Mouse (Mus musculus): ENCODE measurements around the gene B3gnt3. TPM values are rescaled to one million over a fixed set of nuclear protein-coding genes. Genes with fewer than 3 reads are reported as not detected.

B3gnt3 gene
- polyA plus RNA-seq, 1 experiment from 2014 or later: 0.42 TPM

GRCm38 (mm10) chr8:71725122-71725924 lies 23.7 kb upstream of the B3gnt3 start, which contains the start of gene Fcho1:
Gene Fcho1, minus strand, starts transcription at chr8:71725716.
- Histone ChIP-seq H3K36me3 (no peaks in the 10 kb centered on the region), H3K27ac (replicated peaks) (peak within 1 kb of the TSS; percentile 57; the same call in 1 of the 2 replicates), H3K4me1 (replicated peaks) (peaks cover 55% of the 10 kb centered on the region), H3K27me3 (peaks cover 3% of the 10 kb centered on the region; the same call in 1 of the 2 replicates), H3K4me3 (peak within 1 kb of the TSS; percentile 77), H3K4me2 (peak within 1 kb of the TSS; percentile 79), H3K9me3 (no peaks in the 10 kb centered on the region), H3K9ac (peak within 1 kb of the TSS; percentile 92)
- peak; percentile 81 for ATAC-seq (ENCODE audit: low read depth)
- WGBS: 1% methylated on average over 53 of the region's 54 CpGs

DNA sequence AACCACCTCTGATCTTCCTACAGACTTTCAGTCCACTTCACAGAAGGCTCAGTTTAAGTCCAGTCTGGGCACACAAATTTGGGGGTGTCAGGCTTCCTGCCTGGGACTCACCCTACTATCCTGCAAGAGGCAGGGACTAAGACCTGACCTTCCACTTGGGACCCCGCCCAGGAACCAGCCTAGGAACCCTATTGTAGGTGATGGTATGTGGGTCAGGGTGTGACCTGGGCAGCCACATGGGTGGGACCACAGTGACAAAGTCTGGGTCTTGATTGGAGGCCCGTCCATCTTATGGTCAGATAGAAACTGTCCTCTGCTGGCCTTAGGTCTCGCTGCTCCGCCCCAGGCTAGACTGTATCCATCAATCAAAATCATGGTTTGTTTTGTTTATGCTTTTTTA lies 22.8 kb upstream of the B3gnt3 start:
- peaks cover 64% of the 10 kb centered on the region for H3K4me1 ChIP-seq (replicated peaks)
- ATAC-seq (ENCODE audit: low read depth): no peak
- WGBS: 50% methylated on average over 4 of the region's 4 CpGs
- peaks cover 3% of the 10 kb centered on the region; the same call in 1 of the 2 replicates for H3K27me3 ChIP-seq
- H3K36me3 ChIP-seq: no peaks in the 10 kb centered on the region
- H3K9ac ChIP-seq: peak overlapping the region; percentile 92
- H3K4me2 ChIP-seq: peak overlapping the region; percentile 79
- no peak overlapping the region for H3K27ac ChIP-seq (replicated peaks)
- peak overlapping the region; percentile 77 for H3K4me3 ChIP-seq
- no peaks in the 10 kb centered on the region for H3K9me3 ChIP-seq

GRCm38 (mm10) chr8:71723047-71723551 lies 21.5 kb upstream of the B3gnt3 start:
- ATAC-seq (ENCODE audit: low read depth): no peak
- peaks cover 4% of the 10 kb centered on the region; the same call in 1 of the 2 replicates for H3K36me3 ChIP-seq
- H3K4me3 ChIP-seq: no peak overlapping the region
- H3K4me2 ChIP-seq: no peak overlapping the region
- H3K9me3 ChIP-seq: no peaks in the 10 kb centered on the region
- peaks cover 3% of the 10 kb centered on the region; the same call in 1 of the 2 replicates for H3K27me3 ChIP-seq
- peaks cover 66% of the 10 kb centered on the region for H3K4me1 ChIP-seq (replicated peaks)
- no peak overlapping the region for H3K9ac ChIP-seq
- 71% methylated on average over 14 of the region's 14 CpGs for WGBS
- no peak overlapping the region for H3K27ac ChIP-seq (replicated peaks)

GRCm38 (mm10) chr8:71719928-71720457 lies 18.4 kb upstream of the B3gnt3 start:
- Histone ChIP-seq H3K4me1 (replicated peaks) (peaks cover 65% of the 10 kb centered on the region), H3K4me2 (peak overlapping the region; percentile 42), H3K27me3 (peaks cover 3% of the 10 kb centered on the region; the same call in 1 of the 2 replicates), H3K36me3 (peaks cover 32% of the 10 kb centered on the region), H3K9ac (peak overlapping the region; percentile 49), H3K27ac (replicated peaks) (peak overlapping the region; percentile 86), H3K4me3 (no peak overlapping the region), H3K9me3 (no peaks in the 10 kb centered on the region)
- WGBS: 24% methylated on average over 7 of the region's 7 CpGs
- ATAC-seq (ENCODE audit: low read depth): peak; percentile 72

DNA sequence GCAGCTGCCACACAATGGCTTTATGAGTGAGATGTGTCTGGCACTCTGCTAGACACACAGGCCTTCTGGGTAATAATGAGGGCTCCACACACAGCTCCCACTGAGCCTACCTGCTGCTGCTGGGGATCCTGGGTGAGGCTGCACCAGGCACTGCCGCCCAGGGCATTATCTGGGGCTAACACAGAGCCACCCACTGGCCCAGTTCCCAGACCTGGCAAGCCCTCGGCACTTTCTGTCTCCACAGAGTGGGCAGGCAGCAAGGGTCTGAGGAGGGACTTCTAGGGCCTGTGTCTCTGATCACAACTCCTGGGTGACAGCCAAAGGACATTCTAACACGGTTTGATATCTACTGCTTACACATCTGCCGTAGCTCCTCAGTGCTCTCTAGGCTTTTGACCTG lies 17.6 kb upstream of the B3gnt3 start:
- Histone ChIP-seq H3K9ac (0 out of 2 replicates have a peak overlapping the region, but pooled peaks have one; percentile 23), H3K4me1 (replicated peaks) (peaks cover 58% of the 10 kb centered on the region), H3K9me3 (no peaks in the 10 kb centered on the region), H3K4me3 (no peak overlapping the region), H3K4me2 (no peak overlapping the region; the same call in 1 of the 2 replicates), H3K27me3 (peaks cover 3% of the 10 kb centered on the region; the same call in 1 of the 2 replicates), H3K36me3 (peaks cover 40% of the 10 kb centered on the region), H3K27ac (replicated peaks) (peak overlapping the region; percentile 86)
- WGBS: 46% methylated on average over 4 of the region's 4 CpGs
- ATAC-seq (ENCODE audit: low read depth): peak; percentile 56

GRCm38 (mm10) chr8:71718252-71718651 lies 16.7 kb upstream of the B3gnt3 start:
- no peak overlapping the region for H3K4me3 ChIP-seq
- no peak overlapping the region for H3K9ac ChIP-seq
- peaks cover 46% of the 10 kb centered on the region for H3K36me3 ChIP-seq
- WGBS: 23% methylated on average over 3 of the region's 3 CpGs
- no peak for ATAC-seq (ENCODE audit: low read depth)
- H3K27me3 ChIP-seq: no peaks in the 10 kb centered on the region; the same call in 1 of the 2 replicates
- no peaks in the 10 kb centered on the region for H3K9me3 ChIP-seq
- no peak overlapping the region for H3K27ac ChIP-seq (replicated peaks)
- H3K4me1 ChIP-seq (replicated peaks): peaks cover 48% of the 10 kb centered on the region
- H3K4me2 ChIP-seq: no peak overlapping the region

DNA sequence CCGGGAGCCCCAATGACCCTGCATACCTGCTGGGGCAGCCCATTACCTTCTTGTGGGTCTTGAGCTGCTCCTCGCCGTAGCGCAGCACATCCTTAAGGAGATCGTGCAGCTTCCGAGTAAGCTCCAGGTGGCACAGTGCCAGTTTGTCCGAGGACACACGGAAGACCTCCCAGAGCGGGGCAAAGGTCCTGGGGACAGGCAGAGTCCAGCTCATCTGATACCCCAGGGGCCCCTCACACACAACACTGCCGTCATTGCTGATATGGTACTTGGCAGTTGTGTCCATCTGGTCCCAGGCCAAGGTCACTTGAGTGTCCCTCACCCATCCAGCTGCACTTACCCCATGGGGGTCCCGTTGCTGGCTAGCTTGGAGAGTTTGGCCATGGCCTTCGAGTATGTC lies 15.5 kb upstream of the B3gnt3 start:
- Histone ChIP-seq H3K9me3 (no peaks in the 10 kb centered on the region), H3K27me3 (no peaks in the 10 kb centered on the region; the same call in 1 of the 2 replicates), H3K4me2 (no peak overlapping the region), H3K9ac (no peak overlapping the region), H3K4me1 (replicated peaks) (peaks cover 44% of the 10 kb centered on the region), H3K4me3 (no peak overlapping the region), H3K36me3 (peaks cover 58% of the 10 kb centered on the region), H3K27ac (replicated peaks) (no peak overlapping the region)
- no peak for ATAC-seq (ENCODE audit: low read depth)
- WGBS: 87% methylated on average over 12 of the region's 12 CpGs

DNA sequence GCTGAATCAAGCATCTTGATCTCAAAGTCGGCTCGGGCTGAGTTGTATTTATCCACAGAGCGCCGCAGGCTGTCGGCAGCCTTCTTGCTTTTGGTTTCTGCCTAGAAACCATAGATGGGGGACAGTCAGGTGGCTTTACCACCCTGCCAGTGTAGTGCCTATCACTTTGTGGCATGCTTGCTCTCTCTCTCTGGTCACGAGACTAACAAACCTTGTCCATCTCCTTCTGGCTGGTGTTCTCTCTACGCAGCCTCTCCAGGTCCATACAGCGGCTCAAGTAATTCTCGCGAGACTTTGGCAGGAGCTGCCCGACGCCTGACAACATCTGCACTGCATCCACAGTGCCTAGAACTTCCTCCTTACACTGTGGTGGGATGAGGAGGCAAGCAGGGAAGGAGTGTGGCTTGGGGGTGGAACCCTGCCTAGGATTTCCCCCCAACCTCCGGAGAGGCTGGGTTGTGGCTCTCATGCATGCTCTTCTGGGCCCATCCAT lies 15.0 kb upstream of the B3gnt3 start:
- H3K4me3 ChIP-seq: no peak overlapping the region
- no peaks in the 10 kb centered on the region for H3K9me3 ChIP-seq
- peaks cover 62% of the 10 kb centered on the region for H3K36me3 ChIP-seq
- no peak overlapping the region for H3K27ac ChIP-seq (replicated peaks)
- H3K9ac ChIP-seq: no peak overlapping the region
- H3K27me3 ChIP-seq: no peaks in the 10 kb centered on the region; the same call in 1 of the 2 replicates
- no peak for ATAC-seq (ENCODE audit: low read depth)
- H3K4me1 ChIP-seq (replicated peaks): peaks cover 39% of the 10 kb centered on the region
- no peak overlapping the region for H3K4me2 ChIP-seq
- WGBS: 84% methylated on average over 13 of the region's 13 CpGs

DNA sequence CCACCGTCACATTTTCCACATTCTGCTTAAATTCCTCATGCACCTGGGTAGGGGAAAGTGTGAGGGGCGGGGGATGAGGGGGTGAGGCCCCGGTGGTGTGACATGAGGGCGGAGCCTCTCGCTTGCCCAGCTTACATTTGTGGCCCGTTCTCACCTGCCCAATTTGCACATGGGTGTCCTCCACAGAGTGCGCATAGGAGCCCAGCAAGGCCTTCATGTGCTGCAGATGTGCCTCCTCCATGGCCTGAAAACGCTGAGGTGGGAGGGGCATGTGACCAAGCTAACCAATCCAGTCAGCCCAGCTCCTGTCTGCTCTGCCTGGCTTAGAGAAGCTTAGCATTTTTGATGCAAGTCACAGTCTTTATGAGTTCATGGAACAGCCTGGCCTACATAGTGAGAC lies 13.9 kb upstream of the B3gnt3 start:
- Histone ChIP-seq H3K27ac (replicated peaks) (no peak overlapping the region), H3K27me3 (no peaks in the 10 kb centered on the region; the same call in 1 of the 2 replicates), H3K4me2 (no peak overlapping the region), H3K36me3 (peaks cover 73% of the 10 kb centered on the region), H3K4me3 (no peak overlapping the region), H3K4me1 (replicated peaks) (peaks cover 28% of the 10 kb centered on the region), H3K9ac (no peak overlapping the region), H3K9me3 (no peaks in the 10 kb centered on the region)
- no peak for ATAC-seq (ENCODE audit: low read depth)
- 49% methylated on average over 8 of the region's 8 CpGs for WGBS

DNA sequence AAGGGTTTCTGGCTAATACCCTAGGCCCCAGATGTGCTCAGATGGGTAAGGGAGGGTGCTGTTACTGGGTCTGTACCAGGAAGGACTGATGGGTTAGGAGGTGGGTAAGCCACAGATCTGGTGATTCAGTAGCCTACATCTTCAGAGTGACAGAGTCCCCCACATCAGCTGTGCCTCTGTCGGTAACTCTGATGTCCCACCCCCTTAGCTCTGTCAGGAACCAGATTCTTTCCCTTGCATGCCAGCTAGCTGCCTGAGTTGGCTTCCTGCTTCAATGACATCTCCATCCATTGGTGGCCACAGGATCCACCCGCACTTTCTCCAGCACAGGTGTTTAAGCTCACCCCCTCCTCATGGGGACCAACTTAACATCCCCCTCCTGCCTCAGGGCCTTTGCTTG lies 10.0 kb upstream of the B3gnt3 start:
- no peak overlapping the region for H3K4me2 ChIP-seq
- H3K9me3 ChIP-seq: no peaks in the 10 kb centered on the region
- 81% methylated on average over 2 of the region's 2 CpGs for WGBS
- H3K4me3 ChIP-seq: no peak overlapping the region
- peaks cover 9% of the 10 kb centered on the region for H3K4me1 ChIP-seq (replicated peaks)
- H3K27me3 ChIP-seq: peaks cover 28% of the 10 kb centered on the region
- no peak overlapping the region for H3K9ac ChIP-seq
- H3K36me3 ChIP-seq: peaks cover 71% of the 10 kb centered on the region
- ATAC-seq (ENCODE audit: low read depth): no peak
- no peak overlapping the region for H3K27ac ChIP-seq (replicated peaks)

- Histone ChIP-seq H3K4me1 (replicated peaks) (peaks cover 9% of the 10 kb centered on the region), H3K4me3 (0 out of 2 replicates have a peak overlapping the region, but pooled peaks have one; percentile 14), H3K9me3 (no peaks in the 10 kb centered on the region), H3K4me2 (peak overlapping the region; percentile 48), H3K9ac (0 out of 2 replicates have a peak overlapping the region, but pooled peaks have one; percentile 14), H3K36me3 (peaks cover 56% of the 10 kb centered on the region), H3K27me3 (peaks cover 34% of the 10 kb centered on the region), H3K27ac (replicated peaks) (no peak overlapping the region)
- 22% methylated on average over 25 of the region's 25 CpGs for WGBS
- peak; percentile 83 for ATAC-seq (ENCODE audit: low read depth)
These were observed 8.3 kb upstream of the B3gnt3 start for GRCm38 (mm10) chr8:71709800-71710446.
